Mouse (Mus musculus) embryonic fibroblast, embryonic 13.5 days (primary cell): ENCODE data around the gene Ampd3. TPM values are rescaled to one million over a fixed set of nuclear protein-coding genes. Genes with fewer than 3 reads are reported as not detected.

Experiments used
- H3K27ac ChIP-seq: 2 replicates; pipeline ENCODE4 v1.5.1; 2012; ENCODE audit warnings: low read length, control low read depth, inconsistent platforms; ENCODE audit not compliant: insufficient read depth
- H3K4me1 ChIP-seq: 2 replicates; pipeline ENCODE4 v1.6.1; 2011; ENCODE audit warnings: low read length; ENCODE audit not compliant: control insufficient read depth, insufficient read depth
- H3K4me3 ChIP-seq: 2 replicates; pipeline ENCODE4 v1.5.1; 2011; ENCODE audit warnings: mild to moderate bottlenecking, control low read depth, low read length; ENCODE audit not compliant: insufficient read depth
- CTCF ChIP-seq: IDR thresholded peaks from 2 replicates; pipeline ENCODE4 v1.5.1; 2011; ENCODE audit warnings: mild to moderate bottlenecking, control low read depth, low read length, moderate library complexity, borderline replicate concordance; ENCODE audit not compliant: insufficient read depth
- POLR2A ChIP-seq: IDR thresholded peaks from 2 replicates; pipeline ENCODE4 v1.6.1; 2011; ENCODE audit warnings: low read depth, mild to moderate bottlenecking, control low read depth, low read length, moderate library complexity
- polyA plus RNA-seq: library from polyadenylated mRNA; stranded (reverse); fragments of >200 nt; gene quantifications from 2 replicates; pipeline ENCODE4 v1.2.4, GENCODE M21; 2011; ENCODE audit warnings: low read depth; ENCODE audit not compliant: missing spikeins, insufficient read length

Gene Ampd3
- polyA plus RNA-seq, 1 experiment, result 4.6 TPM

- Histone ChIP-seq H3K4me1 (no peaks in the 10 kb centered on the region), H3K4me3 (no peak overlapping the region), H3K27ac (no peak overlapping the region)
- no peak for TF ChIP-seq POLR2A
- TF ChIP-seq CTCF, result no peak
These were observed 41.9 kb downstream of the Ampd3 start for GRCm38 (mm10) chr7:110809585-110810557.

DNA sequence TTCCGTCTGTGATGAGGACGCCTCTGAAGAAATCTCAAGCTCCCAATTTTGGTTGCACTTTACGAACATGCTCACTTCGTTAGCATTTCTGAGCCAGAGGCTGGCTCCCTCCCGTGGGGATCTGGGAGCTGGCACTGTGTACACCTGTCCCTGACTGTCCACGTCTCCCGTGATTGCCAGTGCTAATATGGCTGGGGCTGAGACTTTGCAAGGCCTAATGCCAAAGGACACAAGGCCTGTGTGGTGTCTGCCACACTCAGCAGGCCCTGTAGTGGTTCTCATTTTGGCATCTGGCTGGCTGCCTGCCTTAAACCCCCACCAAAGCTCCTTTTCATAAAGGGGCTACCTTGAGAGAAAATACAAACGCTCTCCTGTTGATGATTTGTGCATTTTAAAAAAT lies 43.0 kb downstream of the Ampd3 start:
- Histone ChIP-seq H3K4me1 (no peaks in the 10 kb centered on the region), H3K27ac (no peak overlapping the region), H3K4me3 (no peak overlapping the region)
- TF ChIP-seq CTCF, result no peak
- no peak for TF ChIP-seq POLR2A

DNA sequence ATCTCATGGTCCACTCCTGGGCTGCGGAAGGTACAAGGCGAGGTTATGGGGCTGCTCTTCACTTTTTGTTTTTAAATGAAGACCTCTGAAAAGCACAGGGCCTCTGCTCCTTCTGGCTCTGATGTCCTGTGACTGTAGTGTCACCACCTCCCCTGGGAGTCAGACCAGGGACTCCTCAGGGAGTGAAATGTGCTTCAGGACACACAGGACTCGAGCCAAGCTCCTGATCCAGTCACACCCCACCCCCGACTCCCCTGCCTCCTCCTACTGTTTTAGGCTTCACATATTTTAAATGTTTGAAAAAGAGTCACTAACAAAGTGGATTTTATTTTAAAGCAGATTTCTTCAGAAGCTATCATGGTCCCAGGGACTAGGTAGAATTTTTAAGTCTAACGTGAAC lies 43.5 kb downstream of the Ampd3 start:
- TF ChIP-seq POLR2A, result no peak
- TF ChIP-seq CTCF, result no peak
- Histone ChIP-seq H3K4me1 (no peaks in the 10 kb centered on the region), H3K27ac (no peak overlapping the region), H3K4me3 (no peak overlapping the region)

DNA sequence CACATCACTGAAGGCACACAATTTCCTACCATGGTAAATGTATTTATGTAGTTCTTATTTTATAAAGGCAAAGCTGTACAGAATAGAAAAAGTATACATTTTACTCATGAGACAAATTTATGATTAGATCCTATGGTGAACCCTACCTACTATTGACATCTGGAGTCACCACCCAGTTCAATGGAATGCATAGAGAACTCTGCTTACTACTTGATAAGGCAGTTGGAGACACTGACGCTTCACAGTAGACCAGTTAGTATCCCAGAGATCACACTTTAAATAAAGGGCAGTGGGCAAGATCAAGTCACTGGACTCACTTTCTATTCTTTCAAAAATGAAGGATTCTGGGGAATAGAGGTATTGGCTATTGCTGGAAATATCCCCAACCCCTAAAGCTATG lies 46.0 kb downstream of the Ampd3 start:
- Histone ChIP-seq H3K4me1 (no peaks in the 10 kb centered on the region), H3K4me3 (no peak overlapping the region), H3K27ac (no peak overlapping the region)
- TF ChIP-seq CTCF (no peak), POLR2A (no peak)

GRCm38 (mm10) chr7:110816037-110816436 lies 48.0 kb downstream of the Ampd3 start:
- Histone ChIP-seq H3K4me3 (no peak overlapping the region), H3K4me1 (peaks cover 1% of the 10 kb centered on the region; the same call in 1 of the 2 replicates), H3K27ac (no peak overlapping the region)
- TF ChIP-seq CTCF (peak; percentile 15; the same call in 1 of the 2 replicates), POLR2A (no peak)

DNA sequence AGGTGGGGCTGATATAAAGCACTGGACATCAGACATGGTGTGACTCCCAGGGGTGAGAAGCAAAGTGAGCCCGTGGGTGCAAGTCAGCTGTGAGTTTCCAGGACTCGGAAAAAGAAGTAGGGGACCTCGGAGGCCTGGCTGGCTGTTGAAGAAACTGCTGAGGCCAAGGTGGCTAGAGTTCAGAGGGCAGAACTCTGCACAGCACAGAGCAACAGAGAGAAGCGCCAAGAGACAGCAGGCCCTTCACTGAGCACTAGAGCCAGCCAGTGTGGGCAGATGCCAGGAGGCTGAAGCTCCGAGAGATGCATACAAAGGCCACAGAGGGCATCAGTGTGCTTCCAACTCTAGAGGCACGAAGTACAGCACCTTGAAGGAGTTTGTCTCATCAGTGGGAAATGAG lies 50.2 kb downstream of the Ampd3 start:
- Histone ChIP-seq H3K4me1 (peaks cover 3% of the 10 kb centered on the region; the same call in 1 of the 2 replicates), H3K4me3 (no peak overlapping the region), H3K27ac (no peak overlapping the region)
- TF ChIP-seq POLR2A (no peak), CTCF (no peak)

- H3K27ac ChIP-seq, result no peak overlapping the region
- no peak for TF ChIP-seq CTCF
- no peak overlapping the region for H3K4me3 ChIP-seq
- H3K4me1 ChIP-seq, result peaks cover 3% of the 10 kb centered on the region; the same call in 1 of the 2 replicates
These were observed 50.9 kb downstream of the Ampd3 start for GRCm38 (mm10) chr7:110818787-110819350.

- Histone ChIP-seq H3K4me1 (peaks cover 8% of the 10 kb centered on the region), H3K27ac (peak overlapping the region; percentile 6; the same call in 1 of the 2 replicates), H3K4me3 (no peak overlapping the region)
- no peak for TF ChIP-seq CTCF
- TF ChIP-seq POLR2A, result no peak
These were observed 53.1 kb downstream of the Ampd3 start for GRCm38 (mm10) chr7:110821068-110821467.

DNA sequence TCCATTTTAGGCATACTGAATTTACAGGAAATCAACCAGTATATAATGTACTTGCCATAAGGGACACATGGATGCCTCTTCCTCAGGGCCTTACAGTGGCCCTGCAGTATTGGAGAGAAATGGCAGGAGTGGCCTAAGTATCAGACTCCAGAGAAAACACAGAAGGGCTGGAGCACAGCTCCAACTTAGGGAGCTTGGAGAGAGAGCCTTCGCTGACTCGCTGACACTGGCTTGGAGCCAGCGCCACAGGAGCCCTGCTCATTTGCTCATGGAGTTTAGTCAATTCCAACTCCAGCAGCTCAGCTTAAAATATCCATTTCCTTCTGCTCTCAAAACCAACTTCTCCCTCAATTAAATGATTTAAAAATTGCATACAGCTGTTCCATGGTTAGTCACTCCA lies 53.6 kb downstream of the Ampd3 start:
- H3K4me3 ChIP-seq, result no peak overlapping the region
- H3K4me1 ChIP-seq, result peaks cover 8% of the 10 kb centered on the region
- peak overlapping the region; percentile 6; the same call in 1 of the 2 replicates for H3K27ac ChIP-seq
- TF ChIP-seq POLR2A, result no peak
- no peak for TF ChIP-seq CTCF

GRCm38 (mm10) chr7:110822055-110822454 lies 54.0 kb downstream of the Ampd3 start:
- Histone ChIP-seq H3K4me3 (no peak overlapping the region), H3K4me1 (peaks cover 8% of the 10 kb centered on the region), H3K27ac (no peak overlapping the region)
- TF ChIP-seq POLR2A, result no peak
- no peak for TF ChIP-seq CTCF
